Mouse (Mus musculus): ENCODE data around the gene Rapgef2. TPM values are rescaled to one million over a fixed set of nuclear protein-coding genes. Genes with fewer than 3 reads are reported as not detected.

Gene Rapgef2
- polyA plus RNA-seq (2014; fragmentation: Nextera tagmentation; extraction: Ambion mirVana) = 6.1 and 9.0 TPM in 2 replicates

- peaks cover 11% of the 10 kb centered on the region for H3K4me1 ChIP-seq (ENCODE audit: control insufficient read depth, insufficient read depth, low read length)
- under 1% methylated on average over 78 of the region's 97 CpGs for WGBS
- peak within 1 kb of the TSS; percentile 69 for H3K4me2 ChIP-seq (replicated peaks; ENCODE audit: low read depth, low read length)
- peak within 1 kb of the TSS; percentile 89 for H3K9ac ChIP-seq (ENCODE audit: low read depth, low read length)
- no peaks in the 10 kb centered on the region for H3K9me3 ChIP-seq (ENCODE audit: control insufficient read depth, low read length)
- H3K4me3 ChIP-seq (ENCODE audit: low read length) = peak within 1 kb of the TSS; percentile 90
- peak; percentile 82 for ATAC-seq (ENCODE audit: low FRiP score, low TSS enrichment)
- H3K36me3 ChIP-seq (ENCODE audit: control insufficient read depth, insufficient read depth, low read length) = no peaks in the 10 kb centered on the region
- H3K27me3 ChIP-seq (ENCODE audit: control insufficient read depth, insufficient read depth, low read length) = no peaks in the 10 kb centered on the region
- H3K27ac ChIP-seq (ENCODE audit: low read depth, low read length) = peak within 1 kb of the TSS; percentile 95
Measured at GRCm38 (mm10) chr3:79286376-79287107, at the start of gene Rapgef2. Gene Rapgef2, minus strand, starts transcription at chr3:79286517.

GRCm38 (mm10) chr3:79333643-79334200 is 47.4 kb upstream of the Rapgef2 start:
- no peaks in the 10 kb centered on the region for H3K9me3 ChIP-seq (ENCODE audit: control insufficient read depth, low read length)
- no peaks in the 10 kb centered on the region for H3K4me1 ChIP-seq (ENCODE audit: control insufficient read depth, insufficient read depth, low read length)
- no peak overlapping the region for H3K27ac ChIP-seq (ENCODE audit: low read depth, low read length)
- no peaks in the 10 kb centered on the region for H3K27me3 ChIP-seq (ENCODE audit: control insufficient read depth, insufficient read depth, low read length)
- ATAC-seq (ENCODE audit: low FRiP score, low TSS enrichment) = no peak
- WGBS = 93% methylated on average over 8 of the region's 8 CpGs
- no peak overlapping the region for H3K4me2 ChIP-seq (replicated peaks; ENCODE audit: low read depth, low read length)
- H3K36me3 ChIP-seq (ENCODE audit: control insufficient read depth, insufficient read depth, low read length) = no peaks in the 10 kb centered on the region
- no peak overlapping the region for H3K9ac ChIP-seq (ENCODE audit: low read depth, low read length)
- H3K4me3 ChIP-seq (ENCODE audit: low read length) = no peak overlapping the region

- WGBS = 86% methylated on average over 7 of the region's 7 CpGs
Measured at GRCm38 (mm10) chr3:79333051-79333450, 46.7 kb upstream of the Rapgef2 start.

GRCm38 (mm10) chr3:79329691-79330315 is 43.5 kb upstream of the Rapgef2 start:
- Histone ChIP-seq H3K27me3 (ENCODE audit: control insufficient read depth, insufficient read depth, low read length) (no peaks in the 10 kb centered on the region), H3K4me1 (ENCODE audit: control insufficient read depth, insufficient read depth, low read length) (0 out of 2 replicates have a peak, but pooled peaks cover 6% of the 10 kb centered on the region), H3K27ac (ENCODE audit: low read depth, low read length) (no peak overlapping the region), H3K9me3 (ENCODE audit: control insufficient read depth, low read length) (no peaks in the 10 kb centered on the region), H3K4me3 (ENCODE audit: low read length) (no peak overlapping the region), H3K36me3 (ENCODE audit: control insufficient read depth, insufficient read depth, low read length) (no peaks in the 10 kb centered on the region), H3K9ac (ENCODE audit: low read depth, low read length) (no peak overlapping the region), H3K4me2 (replicated peaks; ENCODE audit: low read depth, low read length) (no peak overlapping the region)
- no peak for ATAC-seq (ENCODE audit: low FRiP score, low TSS enrichment)
- WGBS = 37% methylated on average over 8 of the region's 8 CpGs

More at GRCm38 (mm10) chr3:79333051-79333450, 46.7 kb upstream of the Rapgef2 start:
- Histone ChIP-seq H3K4me3 (ENCODE audit: low read length) (no peak overlapping the region), H3K27me3 (ENCODE audit: control insufficient read depth, insufficient read depth, low read length) (no peaks in the 10 kb centered on the region), H3K36me3 (ENCODE audit: control insufficient read depth, insufficient read depth, low read length) (no peaks in the 10 kb centered on the region), H3K4me1 (ENCODE audit: control insufficient read depth, insufficient read depth, low read length) (no peaks in the 10 kb centered on the region), H3K4me2 (replicated peaks; ENCODE audit: low read depth, low read length) (no peak overlapping the region), H3K9ac (ENCODE audit: low read depth, low read length) (no peak overlapping the region), H3K27ac (ENCODE audit: low read depth, low read length) (no peak overlapping the region), H3K9me3 (ENCODE audit: control insufficient read depth, low read length) (no peaks in the 10 kb centered on the region)
- no peak for ATAC-seq (ENCODE audit: low FRiP score, low TSS enrichment)

- H3K27me3 ChIP-seq (ENCODE audit: control insufficient read depth, insufficient read depth, low read length) = no peaks in the 10 kb centered on the region
- no peaks in the 10 kb centered on the region for H3K36me3 ChIP-seq (ENCODE audit: control insufficient read depth, insufficient read depth, low read length)
- H3K27ac ChIP-seq (ENCODE audit: low read depth, low read length) = peak overlapping the region; percentile 6; the same call in 1 of the 2 replicates
- no peak overlapping the region for H3K4me3 ChIP-seq (ENCODE audit: low read length)
- H3K4me1 ChIP-seq (ENCODE audit: control insufficient read depth, insufficient read depth, low read length) = 0 out of 2 replicates have a peak, but pooled peaks cover 7% of the 10 kb centered on the region
- WGBS = 32% methylated on average over 10 of the region's 10 CpGs
- no peaks in the 10 kb centered on the region for H3K9me3 ChIP-seq (ENCODE audit: control insufficient read depth, low read length)
- peak overlapping the region; percentile 17; the same call in 1 of the 2 replicates for H3K4me2 ChIP-seq (replicated peaks; ENCODE audit: low read depth, low read length)
- ATAC-seq (ENCODE audit: low FRiP score, low TSS enrichment) = peak; percentile 78
- no peak overlapping the region for H3K9ac ChIP-seq (ENCODE audit: low read depth, low read length)
Measured at GRCm38 (mm10) chr3:79324697-79325526, 38.6 kb upstream of the Rapgef2 start.

- no peak for ATAC-seq (ENCODE audit: low FRiP score, low TSS enrichment)
- Histone ChIP-seq H3K9ac (ENCODE audit: low read depth, low read length) (no peak overlapping the region), H3K27me3 (ENCODE audit: control insufficient read depth, insufficient read depth, low read length) (no peaks in the 10 kb centered on the region), H3K9me3 (ENCODE audit: control insufficient read depth, low read length) (no peaks in the 10 kb centered on the region), H3K27ac (ENCODE audit: low read depth, low read length) (no peak overlapping the region), H3K36me3 (ENCODE audit: control insufficient read depth, insufficient read depth, low read length) (no peaks in the 10 kb centered on the region), H3K4me1 (ENCODE audit: control insufficient read depth, insufficient read depth, low read length) (no peaks in the 10 kb centered on the region), H3K4me2 (replicated peaks; ENCODE audit: low read depth, low read length) (no peak overlapping the region), H3K4me3 (ENCODE audit: low read length) (no peak overlapping the region)
- WGBS = 72% methylated on average over 10 of the region's 10 CpGs
Measured at GRCm38 (mm10) chr3:79314006-79314698, 27.8 kb upstream of the Rapgef2 start.

GRCm38 (mm10) chr3:79311895-79312294 is 25.6 kb upstream of the Rapgef2 start:
- no peaks in the 10 kb centered on the region for H3K27me3 ChIP-seq (ENCODE audit: control insufficient read depth, insufficient read depth, low read length)
- no peak overlapping the region for H3K4me3 ChIP-seq (ENCODE audit: low read length)
- H3K27ac ChIP-seq (ENCODE audit: low read depth, low read length) = no peak overlapping the region
- H3K36me3 ChIP-seq (ENCODE audit: control insufficient read depth, insufficient read depth, low read length) = no peaks in the 10 kb centered on the region
- no peaks in the 10 kb centered on the region for H3K9me3 ChIP-seq (ENCODE audit: control insufficient read depth, low read length)
- no peak for ATAC-seq (ENCODE audit: low FRiP score, low TSS enrichment)
- no peaks in the 10 kb centered on the region for H3K4me1 ChIP-seq (ENCODE audit: control insufficient read depth, insufficient read depth, low read length)
- H3K9ac ChIP-seq (ENCODE audit: low read depth, low read length) = no peak overlapping the region
- H3K4me2 ChIP-seq (replicated peaks; ENCODE audit: low read depth, low read length) = no peak overlapping the region

GRCm38 (mm10) chr3:79310184-79310583 is 23.9 kb upstream of the Rapgef2 start:
- WGBS = 78% methylated on average over 7 of the region's 7 CpGs
- H3K4me3 ChIP-seq (ENCODE audit: low read length) = no peak overlapping the region

More at GRCm38 (mm10) chr3:79310184-79310583, 23.9 kb upstream of the Rapgef2 start:
- Histone ChIP-seq H3K27ac (ENCODE audit: low read depth, low read length) (no peak overlapping the region), H3K9me3 (ENCODE audit: control insufficient read depth, low read length) (no peaks in the 10 kb centered on the region), H3K4me1 (ENCODE audit: control insufficient read depth, insufficient read depth, low read length) (no peaks in the 10 kb centered on the region), H3K27me3 (ENCODE audit: control insufficient read depth, insufficient read depth, low read length) (no peaks in the 10 kb centered on the region), H3K4me2 (replicated peaks; ENCODE audit: low read depth, low read length) (no peak overlapping the region), H3K9ac (ENCODE audit: low read depth, low read length) (no peak overlapping the region), H3K36me3 (ENCODE audit: control insufficient read depth, insufficient read depth, low read length) (no peaks in the 10 kb centered on the region)
- ATAC-seq (ENCODE audit: low FRiP score, low TSS enrichment) = no peak
